Mouse (Mus musculus): ENCODE measurements around the gene S100a11.

- TF ChIP-seq CTCF (IDR thresholded peaks at IDR 0.05; ENCODE audit: low read depth) (no peak), EP300 (IDR thresholded peaks at IDR 0.05; ENCODE audit: low read depth) (no peak)
Measured at GRCm38 (mm10) chr3:93504536-93505189, 15.6 kb upstream of the S100a11 start.
